Comparison of ENCODE assay signal across 8 mouse cellular contexts in genomic region chr17:88596544-88597221, GRCm38 (mm10). TPM values are rescaled to one million over a fixed set of nuclear protein-coding genes. Genes with fewer than 3 reads are reported as not detected.
DNase-seq lines count a peak whose midpoint lies in the region; ATAC-seq and TF ChIP-seq lines count a peak whose summit lies in the region.

No protein-coding gene starts in this region.

- peak overlapping the region; percentile 47; the same call in 1 of the 2 replicates for H3K4me2 ChIP-seq in CH12.LX (ENCODE audit: insufficient read depth, low read depth, poor library complexity, severe bottlenecking)
- peak overlapping the region; percentile 84 for H3K4me2 ChIP-seq in midbrain, embryonic 11.5 days

- peaks cover 4 to 7% of the 10 kb centered on the region in 2 experiments for H3K36me3 ChIP-seq in CH12.LX (replicated peaks in 1 of 2; ENCODE audit: control insufficient read depth in 1 of 2, insufficient read depth in 1 of 2, low read length in 1 of 2)
- no peaks in the 10 kb centered on the region for H3K36me3 ChIP-seq in midbrain, embryonic 11.5 days (ENCODE audit: control insufficient read depth, insufficient read depth, low read length)
- no peaks in the 10 kb centered on the region for H3K36me3 ChIP-seq in thymus, adult 2 months (ENCODE audit: control insufficient read depth, insufficient read depth, low read length)

- 25% methylated on average over 16 of the region's 16 CpGs for WGBS in midbrain, embryonic 11.5 days
- 43% methylated on average over 16 of the region's 16 CpGs for WGBS in thymus, adult 2 months

- in situ Hi-C loops in CH12.LX (cut with MboI; ENCODE audit: low pct_ligation_motif_present, low pct_unique_long_range_greater_than_20kb, low sequenced_read_pairs), result no loop called here

- DNase-seq in kidney, adult 18-20 months, result peak; percentile 23
- no peak for DNase-seq in kidney, adult 11 months
- peak; percentile 61 for DNase-seq in CH12.LX (ENCODE audit: extremely low read depth)
- peak; percentile 86 for DNase-seq in midbrain, embryonic 11.5 days (ENCODE audit: low spot score, missing footprints)
- peak; percentile 79 for DNase-seq in thymus, adult 2 months
- no peak for DNase-seq in testis, postnatal 14 days (ENCODE audit: low spot score)

- TF ChIP-seq RAD21 in CH12.LX (IDR thresholded peaks at IDR 0.05; ENCODE audit: low read depth, low read length), result peak; percentile 13; the same call in 1 of the 2 replicates

- peak; percentile 32 to 63; a peak in 3 of 4 replicates for TF ChIP-seq CTCF in CH12.LX (conservative IDR thresholded peaks at IDR 0.05 in 1 of 2, IDR thresholded peaks at IDR 0.05 in 1 of 2; ENCODE audit: low read depth in 2 of 2, low read length in 2 of 2)
- 0 out of 2 replicates have a peak, but pooled peaks have one; percentile 85 for TF ChIP-seq CTCF in embryonic fibroblast, embryonic 13.5 days (IDR thresholded peaks at IDR 0.05; ENCODE audit: borderline replicate concordance, insufficient read depth, low read length)
- peak; percentile 84; the same call in 1 of the 2 replicates for TF ChIP-seq CTCF in thymus, adult 2 months (IDR thresholded peaks at IDR 0.05; ENCODE audit: borderline replicate concordance, control insufficient read depth, extremely low read depth, insufficient read depth, low read length, poor library complexity)

- no peak for TF ChIP-seq POLR2A in CH12.LX (IDR thresholded peaks at IDR 0.05; ENCODE audit: low read depth, low read length)
- TF ChIP-seq POLR2A in embryonic fibroblast, embryonic 13.5 days (IDR thresholded peaks at IDR 0.05; ENCODE audit: low read depth, low read length), result no peak
- no peak for TF ChIP-seq POLR2A in thymus, adult 2 months (IDR thresholded peaks at IDR 0.05; ENCODE audit: control insufficient read depth, extremely low read depth, insufficient read depth, low read length, poor library complexity)

- TF ChIP-seq EP300 in CH12.LX (IDR thresholded peaks at IDR 0.05; ENCODE audit: low read length), result no peak

- H3K9ac ChIP-seq in CH12.LX (ENCODE audit: insufficient read depth, low read depth), result no peak overlapping the region
- peak overlapping the region; percentile 67 for H3K9ac ChIP-seq in midbrain, embryonic 11.5 days (ENCODE audit: low read length)

- H3K27me3 ChIP-seq in CH12.LX (replicated peaks), result no peaks in the 10 kb centered on the region
- H3K27me3 ChIP-seq in midbrain, embryonic 11.5 days (ENCODE audit: control insufficient read depth, insufficient read depth, low read length), result no peaks in the 10 kb centered on the region
- H3K27me3 ChIP-seq in thymus, adult 2 months (ENCODE audit: control insufficient read depth, insufficient read depth, low read length), result no peaks in the 10 kb centered on the region

- peak; percentile 80 for ATAC-seq in inflammation-experienced regulatory T-cells, adult 6 months
- no peak for ATAC-seq in midbrain, embryonic 11.5 days (ENCODE audit: low FRiP score)

- H3K27ac ChIP-seq in CH12.LX (ENCODE audit: insufficient read depth, low read depth), result no peak overlapping the region
- H3K27ac ChIP-seq in embryonic fibroblast, embryonic 13.5 days (ENCODE audit: insufficient read depth, low read length), result peak overlapping the region; percentile 90; the same call in 1 of the 2 replicates
- H3K27ac ChIP-seq in midbrain, embryonic 11.5 days (ENCODE audit: low read depth, low read length), result no peak overlapping the region
- H3K27ac ChIP-seq in thymus, adult 2 months (ENCODE audit: control insufficient read depth, insufficient read depth, low read length), result no peak overlapping the region

- dilution Hi-C loops in CH12.LX (cut with MboI; ENCODE audit: extremely low pct_ligation_motif_present, extremely low pct_unique_long_range_greater_than_20kb, low sequenced_read_pairs), result no loop called here

- peak overlapping the region in 2 of 3 experiments; percentile 37 to 60 for H3K4me3 ChIP-seq in CH12.LX (replicated peaks in 1 of 3; ENCODE audit: low read depth in 2 of 3, low read length in 2 of 3, poor library complexity in 1 of 3)
- peak overlapping the region; percentile 47 for H3K4me3 ChIP-seq in embryonic fibroblast, embryonic 13.5 days (ENCODE audit: insufficient read depth, low read length)
- H3K4me3 ChIP-seq in midbrain, embryonic 11.5 days (ENCODE audit: low read depth, low read length), result peak overlapping the region; percentile 44
- H3K4me3 ChIP-seq in thymus, adult 2 months (ENCODE audit: control insufficient read depth, insufficient read depth, low read length), result peak overlapping the region; percentile 63

- no peaks in the 10 kb centered on the region for H3K79me2 ChIP-seq in CH12.LX (replicated peaks; ENCODE audit: control insufficient read depth, extremely low read depth, insufficient read depth, poor library complexity, severe bottlenecking)

- H3K9me3 ChIP-seq in CH12.LX (replicated peaks; ENCODE audit: low read length), result no peaks in the 10 kb centered on the region
- no peaks in the 10 kb centered on the region for H3K9me3 ChIP-seq in midbrain, embryonic 11.5 days (ENCODE audit: control insufficient read depth, low read length)

- peaks cover 18 to 39% of the 10 kb centered on the region in 2 experiments for H3K4me1 ChIP-seq in CH12.LX (ENCODE audit: control insufficient read depth in 1 of 2, insufficient read depth in 2 of 2)
- H3K4me1 ChIP-seq in embryonic fibroblast, embryonic 13.5 days (ENCODE audit: control insufficient read depth, insufficient read depth, low read length), result peaks cover 9% of the 10 kb centered on the region; the same call in 1 of the 2 replicates
- H3K4me1 ChIP-seq in midbrain, embryonic 11.5 days (ENCODE audit: control insufficient read depth, insufficient read depth, low read length), result peaks cover 12% of the 10 kb centered on the region
- peaks cover 9% of the 10 kb centered on the region for H3K4me1 ChIP-seq in thymus, adult 2 months (replicated peaks; ENCODE audit: control insufficient read depth, insufficient read depth, low read length)

TF ChIP-seq in CH12.LX, 34 proteins besides CTCF, POLR2A, EP300 and RAD21:
- TF ChIP-seq MXI1 (IDR thresholded peaks at IDR 0.05; ENCODE audit: low read depth, low read length) (no peak), UBTF (IDR thresholded peaks at IDR 0.05; ENCODE audit: low read depth, low read length) (no peak), PAX5 (IDR thresholded peaks at IDR 0.05; ENCODE audit: low read length) (no peak), GABPA (IDR thresholded peaks at IDR 0.05; ENCODE audit: insufficient replicate concordance, low read depth, low read length) (no peak), POLR2AphosphoS2 (IDR thresholded peaks at IDR 0.05; ENCODE audit: low read depth, low read length) (no peak), HCFC1 (IDR thresholded peaks at IDR 0.05; ENCODE audit: low read depth, low read length) (no peak), USF1 (IDR thresholded peaks at IDR 0.05; ENCODE audit: low read depth, low read length) (no peak), BHLHE40 (IDR thresholded peaks at IDR 0.05; ENCODE audit: low read depth, low read length) (0 out of 2 replicates have a peak, but pooled peaks have one; percentile 27), ZKSCAN1 (IDR thresholded peaks at IDR 0.05; ENCODE audit: borderline replicate concordance, low read depth, low read length) (no peak), MAFK (IDR thresholded peaks at IDR 0.05; ENCODE audit: insufficient replicate concordance, low read length) (no peak), NRF1 (IDR thresholded peaks at IDR 0.05; ENCODE audit: low read depth, low read length) (peak; percentile 54; the same call in 1 of the 2 replicates), MYC (IDR thresholded peaks at IDR 0.05; ENCODE audit: low read depth, low read length) (peak; percentile 72; the same call in 1 of the 2 replicates), ELF1 (IDR thresholded peaks at IDR 0.05; ENCODE audit: low read depth, low read length) (no peak)

RNA-seq across cellular contexts. Expression of gene Ston1, which starts 0.8 kb away (rescaled TPM):
- 0.98 and 1.0 TPM in 2 replicates for total RNA-seq in CH12.LX (2012; rRNA removed)
- 0.31 and 1.1 TPM in 2 replicates for total RNA-seq in CH12.LX (2014; rRNA removed)
- polyA plus RNA-seq in CH12.LX (2012; ENCODE audit: insufficient read length, low read depth), result 3.9 and 6.0 TPM in 2 replicates
- 88.3 and 103 TPM in 2 replicates for polyA plus RNA-seq in embryonic fibroblast, embryonic 13.5 days (2011; ENCODE audit: insufficient read length, low read depth, missing spikeins)
- 1 to 10 TPM; 1.1 to 2.5 (median 2.1) TPM for polyA plus RNA-seq in inflammation-experienced regulatory T-cells, adult 6 months (2017; shearing (Covaris generic))
- 2.7 and 2.9 TPM in 2 replicates for polyA plus RNA-seq in midbrain, embryonic 11.5 days (2014; fragmentation: Nextera tagmentation; extraction: Ambion mirVana)
- polyA plus RNA-seq in thymus, adult 2 months (2012; rRNA removed), result 6.5 and 8.8 TPM in 2 replicates

Comparison
In these comparisons a context has a peak if more than half of its experiments do, and no peak if none do; other contexts are left out.
1. DNase-seq: peak in kidney, adult 18-20 months (single experiment), CH12.LX (single experiment), midbrain, embryonic 11.5 days (single experiment) and thymus, adult 2 months (single experiment); none in kidney, adult 11 months (single experiment) and testis, postnatal 14 days (single experiment).
2. Peak in every context shown above with its lines, with median percentiles within 50 percentile points of each other: H3K4me3 ChIP-seq and CTCF ChIP-seq.